Mouse (Mus musculus) CH12.LX (cell line): ENCODE data around the gene Arf3. TPM values are rescaled to one million over a fixed set of nuclear protein-coding genes. Genes with fewer than 3 reads are reported as not detected.

ENCODE experiments used
- DNase-seq: peaks from one replicate; pipeline ENCODE4 v3.0.0-alpha.2; 2013; ENCODE audit errors: extremely low read depth
- H3K27ac ChIP-seq: 2 replicates; pipeline ENCODE4 v1.5.1; 2012; ENCODE audit warnings: low read depth, mild to moderate bottlenecking, control low read depth, moderate library complexity; ENCODE audit not compliant: insufficient read depth
- H3K27me3 ChIP-seq: replicated peaks from 2 replicates; pipeline ENCODE3; 2012; ENCODE audit warnings: inconsistent platforms
- H3K36me3 ChIP-seq, 2 experiments: replicated peaks in 1 of 2; 2 replicates each; pipeline versions ENCODE3 to v1.6.1; 2012; ENCODE audit warnings: inconsistent platforms in 1 of 2, low read length in 1 of 2, mild to moderate bottlenecking in 1 of 2, mixed read lengths in 1 of 2, moderate library complexity in 1 of 2; ENCODE audit not compliant: control insufficient read depth in 1 of 2, insufficient read depth in 1 of 2
- H3K4me1 ChIP-seq, 2 experiments: 2 replicates each; pipeline ENCODE4 v1.6.1; 2012; ENCODE audit warnings: inconsistent platforms in 1 of 2, moderate library complexity in 1 of 2; ENCODE audit not compliant: insufficient read depth in 2 of 2, control insufficient read depth in 1 of 2
- H3K4me2 ChIP-seq: 2 replicates; pipeline ENCODE4 v1.6.1; 2012; ENCODE audit warnings: low read depth, mild to moderate bottlenecking, control low read depth; ENCODE audit not compliant: poor library complexity, insufficient read depth, severe bottlenecking
- H3K4me3 ChIP-seq, 3 experiments: fragments of 150-350 bp in 1 of 3; sonication (generic) in 1 of 3; replicated peaks in 1 of 3; 2 replicates each; pipeline versions ENCODE3 to v1.5.1; 2011 to 2012; ENCODE audit warnings: low read depth in 2 of 3, low read length in 2 of 3, mild to moderate bottlenecking in 2 of 3, moderate library complexity in 2 of 3, control low read depth in 1 of 3, improper control_type of control experiment in 1 of 3, inconsistent platforms in 1 of 3, mixed read lengths in 1 of 3; ENCODE audit not compliant: poor library complexity in 1 of 3
- H3K79me2 ChIP-seq: replicated peaks from 2 replicates; pipeline ENCODE4 v1.6.1; 2012; ENCODE audit warnings: mild to moderate bottlenecking, moderate library complexity; ENCODE audit not compliant: control insufficient read depth, poor library complexity, insufficient read depth, severe bottlenecking; ENCODE audit errors: extremely low read depth
- H3K9ac ChIP-seq: 2 replicates; pipeline ENCODE4 v1.6.1; 2012; ENCODE audit warnings: low read depth, mild to moderate bottlenecking, control low read depth, moderate library complexity; ENCODE audit not compliant: insufficient read depth
- H3K9me3 ChIP-seq: replicated peaks from 2 replicates; pipeline ENCODE3; 2012; ENCODE audit warnings: low read length, inconsistent platforms, mixed read lengths
- BHLHE40 ChIP-seq: IDR thresholded peaks from 2 replicates; pipeline ENCODE4 v1.6.1; 2011; ENCODE audit warnings: mild to moderate bottlenecking, low read depth, low read length, improper control_type of control experiment
- CTCF ChIP-seq, 2 experiments: IDR thresholded peaks in 1 of 2; conservative IDR thresholded peaks in 1 of 2; 2 replicates each; pipeline ENCODE4 v1.5.1; 2011 to 2012; ENCODE audit warnings: low read depth in 2 of 2, low read length in 2 of 2, improper control_type of control experiment in 1 of 2, inconsistent platforms in 1 of 2, mild to moderate bottlenecking in 1 of 2, moderate library complexity in 1 of 2
- ELF1 ChIP-seq: IDR thresholded peaks from 2 replicates; pipeline ENCODE4 v1.6.1; 2014; ENCODE audit warnings: low read depth, mild to moderate bottlenecking, inconsistent platforms, low read length, improper control_type of control experiment
- HCFC1 ChIP-seq: IDR thresholded peaks from 2 replicates; pipeline ENCODE4 v1.6.1; 2012; ENCODE audit warnings: low read depth, mild to moderate bottlenecking, inconsistent platforms, low read length, improper control_type of control experiment
- IRF4 ChIP-seq: IDR thresholded peaks from 2 replicates; pipeline ENCODE4 v1.6.1; 2014; ENCODE audit warnings: low read depth, mild to moderate bottlenecking, inconsistent platforms, low read length, improper control_type of control experiment
- JUN ChIP-seq: IDR thresholded peaks from 2 replicates; pipeline ENCODE4 v1.6.1; 2011; ENCODE audit warnings: low read depth, mild to moderate bottlenecking, low read length, improper control_type of control experiment, moderate library complexity; ENCODE audit not compliant: insufficient read depth
- JUND ChIP-seq: conservative IDR thresholded peaks from 2 replicates; pipeline ENCODE4 v1.6.1; 2011; ENCODE audit warnings: low read depth, low read length, improper control_type of control experiment
- KAT2A ChIP-seq: IDR thresholded peaks from 2 replicates; pipeline ENCODE4 v1.6.1; 2012; ENCODE audit warnings: low read length, improper control_type of control experiment, inconsistent platforms; ENCODE audit not compliant: insufficient replicate concordance
- MEF2A ChIP-seq: IDR thresholded peaks from 2 replicates; pipeline ENCODE4 v1.6.1; 2014; ENCODE audit warnings: low read depth, mild to moderate bottlenecking, inconsistent platforms, low read length, improper control_type of control experiment, borderline replicate concordance
- MXI1 ChIP-seq: IDR thresholded peaks from 2 replicates; pipeline ENCODE4 v1.6.1; 2011; ENCODE audit warnings: mild to moderate bottlenecking, low read depth, low read length, improper control_type of control experiment
- NELFE ChIP-seq: IDR thresholded peaks from 2 replicates; pipeline ENCODE4 v1.6.1; 2011; ENCODE audit warnings: low read depth, low read length, improper control_type of control experiment
- NRF1 ChIP-seq: IDR thresholded peaks from 2 replicates; pipeline ENCODE4 v1.6.1; 2014; ENCODE audit warnings: low read depth, mild to moderate bottlenecking, inconsistent platforms, low read length, improper control_type of control experiment, moderate library complexity
- PAX5 ChIP-seq: IDR thresholded peaks from 2 replicates; pipeline ENCODE4 v1.6.1; 2012; ENCODE audit warnings: low read length, inconsistent platforms, mixed read lengths
- POLR2AphosphoS2 ChIP-seq: IDR thresholded peaks from 2 replicates; pipeline ENCODE4 v1.6.1; 2011; ENCODE audit warnings: low read depth, low read length, improper control_type of control experiment
- RAD21 ChIP-seq: IDR thresholded peaks from 2 replicates; pipeline ENCODE4 v1.6.1; 2011; ENCODE audit warnings: low read depth, mild to moderate bottlenecking, low read length, improper control_type of control experiment, moderate library complexity
- RCOR1 ChIP-seq: conservative IDR thresholded peaks from 2 replicates; pipeline ENCODE4 v1.6.1; 2012; ENCODE audit warnings: low read depth, mild to moderate bottlenecking, inconsistent platforms, low read length, improper control_type of control experiment
- SIN3A ChIP-seq: IDR thresholded peaks from 2 replicates; pipeline ENCODE4 v1.6.1; 2012; ENCODE audit warnings: low read length, improper control_type of control experiment, inconsistent platforms
- SMC3 ChIP-seq: IDR thresholded peaks from 2 replicates; pipeline ENCODE4 v1.6.1; 2011; ENCODE audit warnings: low read depth, low read length, improper control_type of control experiment
- TCF12 ChIP-seq: IDR thresholded peaks from 2 replicates; pipeline ENCODE4 v1.6.1; 2014; ENCODE audit warnings: low read depth, mild to moderate bottlenecking, inconsistent platforms, low read length, improper control_type of control experiment
- UBTF ChIP-seq: IDR thresholded peaks from 2 replicates; pipeline ENCODE4 v1.6.1; 2012; ENCODE audit warnings: low read depth, mild to moderate bottlenecking, inconsistent platforms, low read length, improper control_type of control experiment, moderate library complexity
- ZC3H11A ChIP-seq: IDR thresholded peaks from 2 replicates; pipeline ENCODE4 v1.6.1; 2012; ENCODE audit warnings: low read depth, mild to moderate bottlenecking, inconsistent platforms, low read length, improper control_type of control experiment
- ZMIZ1 ChIP-seq: IDR thresholded peaks from 2 replicates; pipeline ENCODE4 v1.6.1; 2012; ENCODE audit warnings: low read depth, mild to moderate bottlenecking, inconsistent platforms, low read length, improper control_type of control experiment
- ZNF384 ChIP-seq: IDR thresholded peaks from 2 replicates; pipeline ENCODE4 v1.6.1; 2012; ENCODE audit warnings: low read depth, low read length, improper control_type of control experiment, inconsistent platforms
- dilution Hi-C: fragments of 300-500 bp; cut with MboI; formaldehyde crosslinking; loops from 2 replicates; pipeline ENCODE4 v1.14.3; 2020; ENCODE audit warnings: low sequenced_read_pairs; ENCODE audit not compliant: extremely low pct_unique_long_range_greater_than_20kb, extremely low pct_ligation_motif_present
- in situ Hi-C: fragments of 300-500 bp; cut with MboI; formaldehyde crosslinking; loops from 3 replicates; pipeline ENCODE4 v1.14.3; 2019; ENCODE audit warnings: low sequenced_read_pairs, low pct_ligation_motif_present, low pct_unique_long_range_greater_than_20kb, mixed read lengths
- polyA plus RNA-seq: library from polyadenylated mRNA; unstranded; fragments of >175 nt; gene quantifications from 2 replicates; pipeline ENCODE4 v1.2.1, GENCODE M21; 2012; ENCODE audit warnings: low read depth; ENCODE audit not compliant: insufficient read length
- total RNA-seq, 2 experiments: library from RNA; depleted of rRNA; stranded (reverse); fragments of 300-350 nt in 1 of 2; fragments of >200 nt in 1 of 2; gene quantifications; 2 replicates each; pipeline ENCODE4 v1.2.3; 2012 to 2014

Arf3 gene
- total and polyA plus RNA-seq, 3 experiments, result 32.5 to 182 (median 41.0) TPM

DNA sequence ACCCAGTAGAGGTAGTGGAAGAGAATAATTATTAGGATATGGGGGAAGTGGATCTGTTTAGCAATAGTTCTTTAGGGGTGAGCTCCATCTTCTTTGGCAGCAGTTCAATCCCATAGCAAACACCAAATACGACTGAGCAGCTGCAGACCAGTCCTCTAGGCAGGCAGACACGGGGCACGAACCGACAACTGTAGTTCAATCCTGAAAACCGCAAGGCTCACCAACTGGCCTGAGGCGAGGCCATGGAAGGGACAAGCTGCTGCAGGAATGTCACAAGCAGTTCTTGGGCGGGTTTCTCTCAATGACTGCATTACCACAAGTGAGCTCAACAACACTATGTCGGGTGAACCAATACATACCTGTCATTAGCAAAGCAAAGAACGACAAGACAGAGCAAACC is 58.7 kb downstream of the Arf3 start:
- in situ Hi-C loops (no loop called here), dilution Hi-C loops (no loop called here)
- H3K4me1 ChIP-seq, result peaks cover 4 to 16% of the 10 kb centered on the region in 2 experiments; a peak in 3 of 4 replicates
- no peak overlapping the region for H3K4me2 ChIP-seq
- DNase-seq, result no peak
- no peaks in the 10 kb centered on the region for H3K79me2 ChIP-seq
- no peaks in the 10 kb centered on the region for H3K36me3 ChIP-seq
- peaks cover 7% of the 10 kb centered on the region for H3K9me3 ChIP-seq
- no peak overlapping the region for H3K4me3 ChIP-seq
- TF ChIP-seq RCOR1, result no peak
- H3K27ac ChIP-seq, result no peak overlapping the region
- H3K27me3 ChIP-seq, result peaks cover 86% of the 10 kb centered on the region
- H3K9ac ChIP-seq, result no peak overlapping the region

DNA sequence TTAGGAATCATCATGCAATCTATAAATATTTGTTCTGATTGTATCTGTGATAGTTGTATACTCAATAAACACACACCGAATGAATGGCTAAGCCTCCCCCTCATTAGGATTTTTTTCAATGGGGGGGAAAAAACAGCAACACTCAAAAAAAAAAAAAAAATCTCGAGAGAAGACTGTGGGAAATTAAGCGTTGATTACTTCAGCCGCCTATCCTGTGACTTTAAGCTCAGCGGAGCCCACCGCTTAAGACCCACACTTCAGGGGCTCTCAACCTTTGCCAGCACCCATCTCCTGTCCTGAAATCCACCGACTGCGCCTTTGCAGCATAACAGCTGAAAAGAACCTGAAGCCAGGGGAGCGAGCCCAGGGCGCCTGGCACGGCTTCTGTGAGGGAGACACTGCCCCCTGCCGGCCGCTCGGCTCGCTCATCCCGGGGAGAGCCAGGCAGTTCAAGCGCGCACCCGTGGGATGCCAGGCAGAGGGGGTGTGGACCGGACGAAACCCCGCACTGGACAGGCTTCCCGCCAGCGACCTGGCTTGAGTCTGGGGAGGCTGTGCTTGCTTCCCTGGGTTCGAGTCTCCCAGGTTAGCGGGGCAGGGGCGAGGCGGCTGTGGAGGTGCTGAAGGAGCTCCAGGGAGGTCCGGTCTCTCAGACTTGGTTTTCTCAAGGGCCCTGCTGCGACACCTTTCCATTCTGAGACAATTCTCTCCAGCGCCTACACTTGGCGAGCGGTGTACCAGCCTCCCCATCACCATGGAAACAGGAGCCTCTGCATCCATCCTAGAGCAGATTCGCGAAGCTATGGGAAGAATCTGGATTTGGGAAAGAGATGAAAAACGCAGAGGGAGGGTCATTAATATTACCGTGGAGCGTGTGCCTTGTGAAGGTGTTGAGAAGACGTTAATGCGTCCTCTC is 63.6 kb downstream of the Arf3 start:
- TF ChIP-seq UBTF (0 out of 2 replicates have a peak, but pooled peaks have one; percentile 63), ZNF384 (peak; percentile 77), TCF12 (peak; percentile 27; the same call in 1 of the 2 replicates), NELFE (0 out of 2 replicates have a peak, but pooled peaks have one; percentile 31), MXI1 (peak; percentile 39; the same call in 1 of the 2 replicates), HCFC1 (no peak), NRF1 (no peak), MEF2A (peak; percentile 36; the same call in 1 of the 2 replicates), RAD21 (peak; percentile 72), SIN3A (peak; percentile 54; the same call in 1 of the 2 replicates), BHLHE40 (0 out of 2 replicates have a peak, but pooled peaks have one; percentile 24), ZC3H11A (peak; percentile 25; the same call in 1 of the 2 replicates), ELF1 (no peak), JUN (no peak), JUND (no peak), CTCF (conservative IDR thresholded peaks at IDR 0.05 in 1 of 2, IDR thresholded peaks at IDR 0.05 in 1 of 2; ENCODE audit: low read depth in 2 of 2, low read length in 2 of 2) (peak; percentile 43 to 94; a peak in 3 of 4 replicates), ZMIZ1 (no peak), POLR2AphosphoS2 (no peak), IRF4 (no peak), KAT2A (no peak), SMC3 (peak; percentile 93), PAX5 (no peak)
- TF ChIP-seq, all 38 proteins: peak for 12
- Histone ChIP-seq H3K9ac (no peak overlapping the region), H3K27ac (no peak overlapping the region), H3K27me3 (peaks cover 76% of the 10 kb centered on the region), H3K4me1 (peaks cover 4 to 12% of the 10 kb centered on the region in 2 experiments; a peak in 3 of 4 replicates), H3K9me3 (peaks cover 2% of the 10 kb centered on the region), H3K79me2 (no peaks in the 10 kb centered on the region), H3K36me3 (no peaks in the 10 kb centered on the region), H3K4me3 (no peak overlapping the region), H3K4me2 (peak overlapping the region; percentile 84)
- dilution Hi-C loops, result no loop called here
- in situ Hi-C loops, result no loop called here
- DNase-seq, result peak; percentile 85
